8 mouse cellular contexts compared by ENCODE assay signal in the genomic region with DNA sequence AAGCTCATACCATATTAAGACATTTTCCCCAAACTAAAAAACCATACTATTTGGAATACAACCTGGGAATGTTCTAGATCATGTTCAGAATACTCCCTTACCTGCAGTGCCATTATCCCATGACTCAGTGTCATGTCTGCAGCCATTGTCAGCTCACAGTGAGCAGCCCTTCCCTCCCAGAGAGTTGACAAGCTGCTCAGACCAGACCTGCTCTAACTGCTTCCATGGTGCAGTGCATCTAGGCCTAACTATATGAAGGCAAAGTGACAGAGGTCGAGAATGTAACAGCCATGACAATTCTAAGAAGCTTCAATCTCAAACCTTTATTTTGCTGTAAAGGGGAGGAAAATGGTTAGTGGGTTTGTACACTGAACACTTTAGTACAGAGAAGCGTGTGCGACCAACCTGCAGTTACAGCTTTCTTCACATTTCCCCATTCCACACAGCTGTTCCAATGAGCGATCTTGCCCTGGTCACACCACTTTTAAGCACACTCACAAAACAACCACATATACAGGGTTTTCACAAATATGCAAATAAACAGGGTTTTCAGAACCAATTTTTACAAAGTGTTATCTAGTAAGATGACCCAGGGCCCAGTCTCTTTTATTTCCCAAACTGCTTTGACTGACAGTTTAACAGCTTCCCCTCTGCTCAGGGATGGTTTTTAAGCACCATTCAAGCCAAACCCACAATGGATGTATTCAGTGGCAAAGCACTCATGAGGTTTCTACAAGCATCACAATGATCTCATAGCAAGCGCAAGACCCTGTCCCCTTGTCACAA. TPM values are rescaled to one million over a fixed set of nuclear protein-coding genes. Genes with fewer than 3 reads are reported as not detected.
DNase-seq lines count a peak whose midpoint lies in the region; ATAC-seq and TF ChIP-seq lines count a peak whose summit lies in the region.

No protein-coding gene starts in this region.

- DNase-seq in left cerebral cortex, adult 2 months (ENCODE audit: extremely low spot score in 1 of 2, low spot score in 2 of 2): no peak
- no peak for DNase-seq in left cerebral cortex, postnatal 25 days (ENCODE audit: low spot score in 2 of 2)
- peak; percentile 77 for DNase-seq in R1 (ENCODE audit: low read depth, low spot score)
- no peak for DNase-seq in ovary, postnatal 36 days (ENCODE audit: low spot score)
- DNase-seq in frontal cortex, adult 2 months (ENCODE audit: extremely low spot score in 1 of 2, low spot score in 1 of 2): no peak
- no peak for DNase-seq in retina, embryonic 14.5 days (ENCODE audit: low spot score)

- H3K4me3 ChIP-seq in left cerebral cortex, adult 2 months: peak overlapping the region; percentile 39
- H3K4me3 ChIP-seq in forebrain, embryonic 16.5 days (replicated peaks; ENCODE audit: low read length): no peak overlapping the region
- H3K4me3 ChIP-seq in liver, embryonic 15.5 days (replicated peaks): peak overlapping the region; percentile 64

- H3K4me1 ChIP-seq in forebrain, embryonic 16.5 days (replicated peaks; ENCODE audit: control insufficient read depth, insufficient read depth, low read length): peaks cover 32% of the 10 kb centered on the region
- peaks cover 87% of the 10 kb centered on the region for H3K4me1 ChIP-seq in liver, embryonic 15.5 days (replicated peaks)

- ATAC-seq in forebrain, embryonic 16.5 days: no peak
- ATAC-seq in liver, embryonic 15.5 days (ENCODE audit: insufficient read depth): no peak

- H3K9ac ChIP-seq in forebrain, embryonic 16.5 days (replicated peaks; ENCODE audit: low read depth, low read length): no peak overlapping the region
- peak overlapping the region; percentile 79 for H3K9ac ChIP-seq in liver, embryonic 15.5 days

- TF ChIP-seq CTCF in left cerebral cortex, adult 2 months (IDR thresholded peaks at IDR 0.05): no peak

- H3K27ac ChIP-seq in left cerebral cortex, adult 2 months: peak overlapping the region; percentile 99
- H3K27ac ChIP-seq in forebrain, embryonic 16.5 days (ENCODE audit: low read length): peak overlapping the region; percentile 19; the same call in 1 of the 2 replicates
- peak overlapping the region; percentile 97 for H3K27ac ChIP-seq in liver, embryonic 15.5 days (replicated peaks)

- intact Hi-C loops in left cerebral cortex, adult 2 months (cut with DNase I): no loop called here
- intact Hi-C loops in left cerebral cortex, postnatal 25 days (cut with DNase I): no loop called here

- 45% methylated on average over 5 of the region's 5 CpGs for WGBS in forebrain, embryonic 16.5 days
- WGBS in liver, embryonic 15.5 days (ENCODE audit: insufficient replicate concordance): 62% methylated on average over 5 of the region's 5 CpGs

- no peaks in the 10 kb centered on the region for H3K9me3 ChIP-seq in forebrain, embryonic 16.5 days (ENCODE audit: control insufficient read depth, low read length)
- H3K9me3 ChIP-seq in liver, embryonic 15.5 days (replicated peaks): no peaks in the 10 kb centered on the region

- H3K27me3 ChIP-seq in forebrain, embryonic 16.5 days (replicated peaks; ENCODE audit: control insufficient read depth, insufficient read depth, low read length): no peaks in the 10 kb centered on the region
- no peaks in the 10 kb centered on the region for H3K27me3 ChIP-seq in liver, embryonic 15.5 days

- no peak overlapping the region for H3K4me2 ChIP-seq in forebrain, embryonic 16.5 days (ENCODE audit: low read length)
- peak overlapping the region; percentile 82 for H3K4me2 ChIP-seq in liver, embryonic 15.5 days

- H3K36me3 ChIP-seq in forebrain, embryonic 16.5 days (ENCODE audit: control insufficient read depth, insufficient read depth): no peaks in the 10 kb centered on the region
- H3K36me3 ChIP-seq in liver, embryonic 15.5 days (replicated peaks): 0 out of 2 replicates have a peak, but pooled peaks cover 4% of the 10 kb centered on the region

RNA-seq across cellular contexts. Expression of a gene that starts 32.9 kb away (rescaled TPM):
- 10 to 100 TPM; 10.1 to 13.4 TPM for total RNA-seq in left cerebral cortex, adult 2 months (2021)
- total RNA-seq in left cerebral cortex, postnatal 25 days (2021): 10 to 100 TPM in 1 of 2 experiments, 1 to 10 TPM in 1; 9.5 to 14.6 TPM
- polyA plus RNA-seq in forebrain, embryonic 16.5 days (2015; fragmentation: Nextera tagmentation; extraction: Ambion mirVana): 20.9 and 21.5 TPM in 2 replicates
- 12.9 and 13.1 TPM in 2 replicates for polyA plus RNA-seq in liver, embryonic 15.5 days (2015; fragmentation: Nextera tagmentation; extraction: Ambion mirVana)
- 13.1 and 15.6 TPM in 2 replicates for polyA plus RNA-seq in frontal cortex, adult 2 months (2012; rRNA removed)

RNA-seq across cellular contexts. Expression of a gene that starts 35.4 kb away (rescaled TPM):
- 1 to 10 TPM; 2.5 to 2.7 TPM for total RNA-seq in left cerebral cortex, adult 2 months (2021)
- 1 to 10 TPM; 2.5 to 3.0 TPM for total RNA-seq in left cerebral cortex, postnatal 25 days (2021)
- 1.5 and 2.0 TPM in 2 replicates for polyA plus RNA-seq in forebrain, embryonic 16.5 days (2015; fragmentation: Nextera tagmentation; extraction: Ambion mirVana)
- polyA plus RNA-seq in liver, embryonic 15.5 days (2015; fragmentation: Nextera tagmentation; extraction: Ambion mirVana): 7.1 and 7.9 TPM in 2 replicates
- polyA plus RNA-seq in frontal cortex, adult 2 months (2012; rRNA removed): 7.8 and 8.7 TPM in 2 replicates

RNA-seq across cellular contexts. Expression of a gene that starts 51.8 kb away (rescaled TPM):
- total RNA-seq in left cerebral cortex, adult 2 months (2021): 1 to 10 TPM; 4.3 to 4.7 TPM
- 1 to 10 TPM; 4.5 to 5.5 TPM for total RNA-seq in left cerebral cortex, postnatal 25 days (2021)
- 11.0 and 13.7 TPM in 2 replicates for polyA plus RNA-seq in forebrain, embryonic 16.5 days (2015; fragmentation: Nextera tagmentation; extraction: Ambion mirVana)
- 2.8 and 2.9 TPM in 2 replicates for polyA plus RNA-seq in liver, embryonic 15.5 days (2015; fragmentation: Nextera tagmentation; extraction: Ambion mirVana)
- 4.6 and 4.9 TPM in 2 replicates for polyA plus RNA-seq in frontal cortex, adult 2 months (2012; rRNA removed)

Comparison
In these comparisons a context has a peak if more than half of its experiments do, and no peak if none do; other contexts are left out.
1. H3K27ac ChIP-seq: peak in every context shown above with its lines; median percentile 99 in left cerebral cortex, adult 2 months; 97 in liver, embryonic 15.5 days; 19 in forebrain, embryonic 16.5 days.